Mouse (Mus musculus): Measurements from ENCODE around the gene N4bp2l1. TPM values are rescaled to one million over a fixed set of nuclear protein-coding genes. Genes with fewer than 3 reads are reported as not detected.

N4bp2l1 gene
- polyA plus RNA-seq, 1 experiment from 2014 or later: 19.9 TPM

Other genes with a start within 250 kb of the N4bp2l1 start
- not detected in 2 replicates for gene Zar1l, start 79.0 kb downstream of the N4bp2l1 start, polyA plus RNA-seq (2015; fragmentation: Nextera tagmentation; extraction: Ambion mirVana)
- gene Brca2, start 74.6 kb downstream of the N4bp2l1 start, polyA plus RNA-seq (2015; fragmentation: Nextera tagmentation; extraction: Ambion mirVana): 8.7 and 9.6 TPM in 2 replicates
- 25.7 and 26.7 TPM in 2 replicates for gene N4bp2l2, start 69.0 kb upstream of the N4bp2l1 start, polyA plus RNA-seq (2015; fragmentation: Nextera tagmentation; extraction: Ambion mirVana)
- 28.5 and 33.8 TPM in 2 replicates for gene Pds5b, start 76.6 kb upstream of the N4bp2l1 start, polyA plus RNA-seq (2015; fragmentation: Nextera tagmentation; extraction: Ambion mirVana)

Data from midbrain, embryonic 16.5 days (tissue).